Mouse (Mus musculus): Measurements from ENCODE around the gene Lst1. TPM values are rescaled to one million over a fixed set of nuclear protein-coding genes. Genes with fewer than 3 reads are reported as not detected.

The Lst1 gene
- polyA plus RNA-seq, 1 experiment: 24.8 TPM

DNA sequence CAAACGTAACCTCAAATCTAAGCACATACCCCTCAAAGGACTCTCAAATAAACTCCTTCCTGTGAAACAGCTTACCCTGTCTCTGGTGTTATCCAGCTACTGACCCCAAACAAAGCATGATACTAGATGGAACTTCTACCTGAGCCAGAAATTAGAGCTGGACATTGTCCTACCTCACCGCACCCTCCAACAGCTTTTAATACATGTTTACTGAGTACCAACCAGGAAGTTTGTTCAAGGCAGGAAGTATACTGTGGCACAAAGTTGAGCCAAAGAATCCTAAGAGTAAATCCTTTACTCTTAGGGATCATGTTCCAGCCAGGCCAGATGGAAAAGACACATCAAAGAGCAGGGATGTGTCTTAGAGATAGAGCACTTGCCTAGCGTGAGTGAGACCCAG, 22.4 kb upstream of the Lst1 start:
- H3K9me3 ChIP-seq: no peaks in the 10 kb centered on the region
- no peak for TF ChIP-seq GATA1 (IDR thresholded peaks at IDR 0.05; ENCODE audit: borderline replicate concordance, low read length)
- TF ChIP-seq FLI1 (IDR thresholded peaks at IDR 0.05; ENCODE audit: low read length): no peak
- no peaks in the 10 kb centered on the region for H3K27me3 ChIP-seq (replicated peaks)
- no peaks in the 10 kb centered on the region for H3K36me3 ChIP-seq (replicated peaks; ENCODE audit: low read length)
- H3K4me3 ChIP-seq (replicated peaks): no peak overlapping the region
- peaks cover 58% of the 10 kb centered on the region for H3K4me1 ChIP-seq

DNA sequence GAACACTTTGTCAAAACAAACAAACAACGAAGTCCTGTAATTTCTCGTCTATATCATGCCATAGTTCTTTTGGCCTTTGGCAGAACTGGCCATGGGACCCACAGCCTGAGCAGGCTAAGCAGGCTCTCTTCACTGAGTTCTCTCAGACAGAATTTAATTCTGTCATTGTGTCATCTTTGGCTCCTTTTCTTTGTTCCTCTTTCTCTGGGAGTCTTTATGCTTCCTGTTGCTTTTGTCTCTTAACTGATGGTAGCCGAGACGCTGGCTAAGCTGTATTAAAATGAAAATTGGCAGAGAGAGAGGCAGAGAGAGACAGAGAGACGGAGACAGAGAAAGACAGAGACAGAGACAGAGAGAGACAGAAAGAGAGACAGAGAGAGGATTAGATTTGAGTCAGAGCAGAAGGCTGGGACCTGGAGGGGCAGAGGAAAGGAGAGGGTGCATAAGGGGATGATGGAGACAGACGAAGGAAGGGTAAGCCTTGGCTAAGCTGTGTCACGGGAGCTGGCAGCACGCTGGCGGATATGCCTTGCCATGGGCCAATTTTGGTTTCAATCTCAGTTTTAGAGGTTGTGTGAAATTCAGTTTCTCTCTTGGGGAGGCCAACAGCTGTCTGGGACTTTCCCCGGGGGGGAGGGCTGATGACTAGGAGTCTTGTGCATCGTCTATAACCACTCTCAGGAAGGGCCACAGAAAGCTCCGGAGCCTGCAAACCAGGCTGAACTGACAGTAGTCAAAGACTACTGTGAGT, 21.7 kb upstream of the Lst1 start:
- no peak for TF ChIP-seq GATA1 (IDR thresholded peaks at IDR 0.05; ENCODE audit: borderline replicate concordance, low read length)
- TF ChIP-seq FLI1 (IDR thresholded peaks at IDR 0.05; ENCODE audit: low read length): no peak
- Histone ChIP-seq H3K4me3 (replicated peaks) (peak overlapping the region; percentile 73), H3K36me3 (replicated peaks; ENCODE audit: low read length) (no peaks in the 10 kb centered on the region), H3K9me3 (no peaks in the 10 kb centered on the region), H3K4me1 (peaks cover 57% of the 10 kb centered on the region), H3K27me3 (replicated peaks) (peaks cover under 1% of the 10 kb centered on the region)

DNA sequence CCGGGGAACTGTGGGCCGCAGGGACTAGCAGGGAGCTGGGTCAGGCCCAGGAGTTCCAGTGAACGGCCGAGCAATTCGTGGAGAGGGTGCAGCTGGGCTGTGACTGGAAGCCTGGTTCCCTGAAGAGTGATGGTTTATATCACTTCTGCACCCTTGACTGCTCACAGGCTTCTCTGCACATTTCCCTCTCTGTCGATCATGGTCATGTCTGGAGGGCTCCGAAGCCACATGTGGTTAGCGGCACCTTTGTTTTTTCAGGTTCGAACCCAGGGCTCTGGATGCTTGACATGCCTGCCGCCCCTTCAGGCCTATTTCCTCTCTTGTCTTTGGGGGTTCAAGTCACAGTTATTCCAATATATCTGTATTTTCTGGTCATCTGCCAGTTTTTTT, 17.1 kb upstream of the Lst1 start:
- Histone ChIP-seq H3K4me3 (replicated peaks) (no peak overlapping the region), H3K36me3 (replicated peaks; ENCODE audit: low read length) (no peaks in the 10 kb centered on the region), H3K27me3 (replicated peaks) (peaks cover 15% of the 10 kb centered on the region), H3K4me1 (peaks cover 74% of the 10 kb centered on the region), H3K9me3 (no peaks in the 10 kb centered on the region)
- TF ChIP-seq GATA1 (IDR thresholded peaks at IDR 0.05; ENCODE audit: borderline replicate concordance, low read length) (no peak), FLI1 (IDR thresholded peaks at IDR 0.05; ENCODE audit: low read length) (no peak)

GRCm38 (mm10) chr17:35204494-35205379, 16.5 kb upstream of the Lst1 start, which contains the start of gene Lta:
Lta (minus strand) TSS chr17:35205351.
- TF ChIP-seq GATA1 (IDR thresholded peaks at IDR 0.05; ENCODE audit: borderline replicate concordance, low read length): no peak
- TF ChIP-seq FLI1 (IDR thresholded peaks at IDR 0.05; ENCODE audit: low read length): no peak
- Histone ChIP-seq H3K4me3 (replicated peaks) (no peak within 1 kb of the TSS), H3K27me3 (replicated peaks) (peaks cover 15% of the 10 kb centered on the region), H3K4me1 (peaks cover 74% of the 10 kb centered on the region), H3K36me3 (replicated peaks; ENCODE audit: low read length) (peaks cover 6% of the 10 kb centered on the region), H3K9me3 (no peaks in the 10 kb centered on the region)

- peaks cover 71% of the 10 kb centered on the region for H3K4me1 ChIP-seq
- no peaks in the 10 kb centered on the region for H3K9me3 ChIP-seq
- H3K4me3 ChIP-seq (replicated peaks): peak overlapping the region; percentile 95
- H3K36me3 ChIP-seq (replicated peaks; ENCODE audit: low read length): peaks cover 16% of the 10 kb centered on the region
- no peak for TF ChIP-seq FLI1 (IDR thresholded peaks at IDR 0.05; ENCODE audit: low read length)
- TF ChIP-seq GATA1 (IDR thresholded peaks at IDR 0.05; ENCODE audit: borderline replicate concordance, low read length): no peak
- peaks cover 15% of the 10 kb centered on the region for H3K27me3 ChIP-seq (replicated peaks)
These were observed 14.2 kb upstream of the Lst1 start for GRCm38 (mm10) chr17:35202442-35202841.

DNA sequence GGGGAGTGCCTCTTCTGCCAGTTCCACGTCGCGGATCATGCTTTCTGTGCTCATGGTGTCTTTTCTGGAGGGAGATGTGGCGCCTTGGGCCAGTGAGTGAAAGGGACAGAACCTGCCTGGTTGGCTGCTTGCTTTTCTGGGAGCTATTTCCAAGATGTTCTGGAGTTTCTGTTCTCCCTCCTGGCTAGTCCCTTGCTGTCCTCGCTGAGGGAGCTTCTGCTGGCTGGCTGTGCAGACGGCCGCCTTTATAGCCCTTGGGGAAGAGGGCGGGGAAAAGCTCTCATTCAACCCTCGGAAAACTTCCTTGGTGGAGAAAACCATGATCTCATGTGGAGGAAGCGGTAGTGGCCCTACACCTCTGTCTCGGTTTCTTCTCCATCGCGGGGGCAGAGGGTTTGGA, 13.5 kb upstream of the Lst1 start, which contains the start of gene Tnf:
TSS of gene Tnf (minus strand) at position 221 of the 400 bp plus-strand sequence.
- Histone ChIP-seq H3K4me3 (replicated peaks) (peak within 1 kb of the TSS; percentile 95), H3K4me1 (peaks cover 76% of the 10 kb centered on the region), H3K9me3 (no peaks in the 10 kb centered on the region), H3K36me3 (replicated peaks; ENCODE audit: low read length) (peaks cover 16% of the 10 kb centered on the region), H3K27me3 (replicated peaks) (peaks cover 15% of the 10 kb centered on the region)
- no peak for TF ChIP-seq GATA1 (IDR thresholded peaks at IDR 0.05; ENCODE audit: borderline replicate concordance, low read length)
- TF ChIP-seq FLI1 (IDR thresholded peaks at IDR 0.05; ENCODE audit: low read length): no peak

DNA sequence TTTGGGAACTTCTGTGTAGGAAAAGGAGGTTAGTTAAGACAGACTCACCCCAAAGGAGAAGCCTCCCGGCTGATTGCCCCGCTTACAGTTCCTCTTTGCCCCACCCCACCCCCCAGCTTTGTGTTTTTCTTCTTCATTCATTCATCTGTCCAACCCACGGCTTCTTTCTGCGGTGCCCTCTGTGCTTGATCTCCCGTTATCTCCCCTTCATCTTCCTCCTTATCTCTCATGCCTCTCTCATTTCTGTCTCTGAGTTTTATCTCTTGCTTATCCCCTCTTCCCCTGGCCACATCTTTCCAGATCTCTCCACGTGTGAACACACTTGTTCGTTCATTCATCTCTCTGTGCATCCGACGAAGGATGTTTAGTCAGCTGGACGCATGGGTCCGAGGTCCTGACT, 12.9 kb upstream of the Lst1 start:
- Histone ChIP-seq H3K36me3 (replicated peaks; ENCODE audit: low read length) (peaks cover 16% of the 10 kb centered on the region), H3K4me1 (peaks cover 82% of the 10 kb centered on the region), H3K27me3 (replicated peaks) (peaks cover 15% of the 10 kb centered on the region), H3K9me3 (no peaks in the 10 kb centered on the region), H3K4me3 (replicated peaks) (peak overlapping the region; percentile 95)
- TF ChIP-seq GATA1 (IDR thresholded peaks at IDR 0.05; ENCODE audit: borderline replicate concordance, low read length): no peak
- no peak for TF ChIP-seq FLI1 (IDR thresholded peaks at IDR 0.05; ENCODE audit: low read length)

- Histone ChIP-seq H3K4me1 (peaks cover 89% of the 10 kb centered on the region), H3K9me3 (no peaks in the 10 kb centered on the region), H3K4me3 (replicated peaks) (peak overlapping the region; percentile 95), H3K36me3 (replicated peaks; ENCODE audit: low read length) (peaks cover 16% of the 10 kb centered on the region), H3K27me3 (replicated peaks) (peaks cover 15% of the 10 kb centered on the region)
- TF ChIP-seq FLI1 (IDR thresholded peaks at IDR 0.05; ENCODE audit: low read length): no peak; the same call in 1 of the 2 replicates
- no peak for TF ChIP-seq GATA1 (IDR thresholded peaks at IDR 0.05; ENCODE audit: borderline replicate concordance, low read length)
These were observed 12.2 kb upstream of the Lst1 start for GRCm38 (mm10) chr17:35200398-35200797.

- peaks cover 7% of the 10 kb centered on the region for H3K27me3 ChIP-seq (replicated peaks)
- TF ChIP-seq FLI1 (IDR thresholded peaks at IDR 0.05; ENCODE audit: low read length) (no peak), GATA1 (IDR thresholded peaks at IDR 0.05; ENCODE audit: borderline replicate concordance, low read length) (no peak)
- no peaks in the 10 kb centered on the region for H3K9me3 ChIP-seq
- peaks cover 16% of the 10 kb centered on the region for H3K36me3 ChIP-seq (replicated peaks; ENCODE audit: low read length)
- peaks cover 89% of the 10 kb centered on the region for H3K4me1 ChIP-seq
- H3K4me3 ChIP-seq (replicated peaks): peak overlapping the region; percentile 55
These were observed 10.7 kb upstream of the Lst1 start for GRCm38 (mm10) chr17:35198946-35199345.

All from megakaryocyte, embryonic 14.5 days (primary cell).